Mouse (Mus musculus) MEL (cell line): ENCODE measurements around the gene Mrgprd.

Experiments used
- BHLHE40 ChIP-seq: IDR thresholded peaks from 2 replicates; pipeline ENCODE4 v1.6.1; 2012; ENCODE audit warnings: low read depth, mild to moderate bottlenecking, inconsistent platforms, low read length, improper control_type of control experiment, borderline replicate concordance
- CHD1 ChIP-seq: IDR thresholded peaks from 2 replicates; pipeline ENCODE4 v1.6.1; 2012; ENCODE audit warnings: low read depth, mild to moderate bottlenecking, inconsistent platforms, low read length, improper control_type of control experiment
- CHD2 ChIP-seq: IDR thresholded peaks from 2 replicates; pipeline ENCODE4 v1.6.1; 2011; ENCODE audit warnings: low read length, improper control_type of control experiment
- CTCF ChIP-seq, 3 experiments: IDR thresholded peaks in 2 of 3; conservative IDR thresholded peaks in 1 of 3; 2 replicates each; pipeline ENCODE4 v1.5.1; 2011 to 2012; ENCODE audit warnings: low read length in 3 of 3, low read depth in 2 of 3, mild to moderate bottlenecking in 2 of 3, improper control_type of control experiment in 1 of 3, inconsistent platforms in 1 of 3, mixed read lengths in 1 of 3, moderate library complexity in 1 of 3; ENCODE audit not compliant: control insufficient read depth in 1 of 3, insufficient read depth in 1 of 3, poor library complexity in 1 of 3, severe bottlenecking in 1 of 3
- KAT2A ChIP-seq: conservative IDR thresholded peaks from 2 replicates; pipeline ENCODE4 v1.6.1; 2012; ENCODE audit warnings: low read depth, low read length, improper control_type of control experiment, inconsistent platforms
- NELFE ChIP-seq: IDR thresholded peaks from 2 replicates; pipeline ENCODE4 v1.6.1; 2011; ENCODE audit warnings: low read depth, low read length, improper control_type of control experiment
- POLR2A ChIP-seq, 2 experiments: IDR thresholded peaks; 2 replicates each; pipeline ENCODE4 v1.6.1; 2011 to 2012; ENCODE audit warnings: low read length in 2 of 2, mild to moderate bottlenecking in 2 of 2, control low read depth in 1 of 2, improper control_type of control experiment in 1 of 2, low read depth in 1 of 2, moderate library complexity in 1 of 2; ENCODE audit not compliant: control insufficient read depth in 1 of 2, insufficient read depth in 1 of 2, poor library complexity in 1 of 2
- POLR2AphosphoS2 ChIP-seq: IDR thresholded peaks from 2 replicates; pipeline ENCODE4 v1.6.1; 2011; ENCODE audit warnings: low read length, improper control_type of control experiment
- RAD21 ChIP-seq: IDR thresholded peaks from 2 replicates; pipeline ENCODE4 v1.6.1; 2011; ENCODE audit warnings: mild to moderate bottlenecking, low read depth, low read length, improper control_type of control experiment
- SIN3A ChIP-seq: IDR thresholded peaks from 2 replicates; pipeline ENCODE4 v1.6.1; 2012; ENCODE audit warnings: low read length, improper control_type of control experiment, inconsistent platforms
- USF2 ChIP-seq, 2 experiments: IDR thresholded peaks; 2 replicates each; pipeline ENCODE4 v1.6.1; 2011 to 2012; ENCODE audit warnings: improper control_type of control experiment in 2 of 2, low read length in 2 of 2, borderline replicate concordance in 1 of 2, inconsistent platforms in 1 of 2, low read depth in 1 of 2, mild to moderate bottlenecking in 1 of 2; ENCODE audit not compliant: insufficient read depth in 1 of 2

DNA sequence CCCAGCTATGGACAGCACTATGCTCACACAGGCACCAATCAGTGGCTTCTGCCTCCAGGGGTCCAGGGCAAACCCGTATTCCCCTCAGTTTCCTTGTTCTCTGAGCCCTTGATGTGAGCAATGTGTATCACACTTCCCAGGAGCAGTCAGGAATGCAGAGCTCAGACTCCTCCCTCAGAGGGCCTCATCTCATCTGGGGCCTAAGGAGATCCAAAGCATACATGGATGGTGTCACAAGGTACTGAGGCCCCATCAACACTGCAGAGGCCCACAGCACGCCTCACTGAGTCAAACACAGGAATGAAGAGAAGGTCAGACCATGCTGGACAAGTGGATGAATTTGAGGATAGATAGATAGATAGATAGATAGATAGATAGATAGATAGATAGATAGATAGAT, 21.9 kb upstream of the Mrgprd start:
- TF ChIP-seq BHLHE40: no peak
- no peak for TF ChIP-seq NELFE
- TF ChIP-seq CTCF (IDR thresholded peaks at IDR 0.05 in 2 of 3, conservative IDR thresholded peaks at IDR 0.05 in 1 of 3; ENCODE audit: control insufficient read depth in 1 of 3, insufficient read depth in 1 of 3, low read depth in 2 of 3, low read length in 3 of 3, poor library complexity in 1 of 3, severe bottlenecking in 1 of 3): no peak
- TF ChIP-seq SIN3A: no peak
- TF ChIP-seq KAT2A: no peak
- TF ChIP-seq POLR2A (IDR thresholded peaks at IDR 0.05; ENCODE audit: control insufficient read depth in 1 of 2, insufficient read depth in 1 of 2, low read depth in 1 of 2, low read length in 2 of 2, poor library complexity in 1 of 2): no peak
- TF ChIP-seq CHD2: no peak
- no peak for TF ChIP-seq POLR2AphosphoS2
- no peak for TF ChIP-seq USF2 (IDR thresholded peaks at IDR 0.05; ENCODE audit: borderline replicate concordance in 1 of 2, insufficient read depth in 1 of 2, low read depth in 1 of 2, low read length in 2 of 2)
- TF ChIP-seq RAD21: no peak
- no peak for TF ChIP-seq CHD1
